Mouse (Mus musculus) heart, adult 2 months (tissue): ENCODE measurements around the gene Gm28042.

Source experiments
- CTCF ChIP-seq: fragments of 200-600 bp; IDR thresholded peaks from 2 replicates; pipeline ENCODE4 v1.8.1; 2022; ENCODE audit warnings: antibody characterized with exemption, mild to moderate bottlenecking, moderate library complexity
- POLR2A ChIP-seq: fragments of 200-500 bp; IDR thresholded peaks from 2 replicates; pipeline ENCODE4 v1.6.1; 2011; ENCODE audit warnings: mild to moderate bottlenecking, low read depth, low read length, control low read depth; ENCODE audit not compliant: insufficient read depth

DNA sequence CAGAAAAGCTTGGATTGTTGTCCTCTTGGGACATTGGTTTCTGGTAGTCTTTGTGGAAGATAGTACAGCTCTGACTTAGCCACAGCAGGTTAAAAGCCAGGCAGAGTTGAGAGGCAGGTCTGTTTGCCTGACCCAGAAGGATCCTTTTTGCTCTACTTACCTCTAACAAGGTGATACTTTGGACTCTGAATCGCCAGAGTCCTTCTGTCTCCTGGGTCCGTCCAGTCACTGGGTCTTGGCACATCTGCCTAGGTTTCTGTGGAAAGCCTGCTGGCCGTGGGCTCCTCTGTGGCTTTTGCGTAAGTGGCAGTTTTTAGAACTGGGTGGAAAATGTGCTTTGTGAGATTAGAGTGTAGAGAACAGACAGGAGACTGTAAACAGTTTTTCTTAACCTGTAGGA, 38.3 kb upstream of the Gm28042 start:
- TF ChIP-seq CTCF (no peak), POLR2A (no peak)
